Mouse (Mus musculus) MEL (cell line): ENCODE results near the gene Prpf38a. TPM values are rescaled to one million over a fixed set of nuclear protein-coding genes. Genes with fewer than 3 reads are reported as not detected.

Experiments used
- DNase-seq: peaks from one replicate; pipeline ENCODE4 v3.0.0; 2011; ENCODE audit warnings: low read depth, low spot score
- H3K27ac ChIP-seq: 2 replicates; pipeline ENCODE4 v1.5.1; 2012; ENCODE audit warnings: low read depth, mild to moderate bottlenecking, control low read depth, low read length, moderate library complexity; ENCODE audit not compliant: control insufficient read depth
- H3K27me3 ChIP-seq, 2 experiments: fragments of 150-350 bp in 1 of 2; sonication (generic) in 1 of 2; 2 replicates each; pipeline ENCODE4 v1.6.1; 2012; ENCODE audit warnings: low read length in 2 of 2, mild to moderate bottlenecking in 2 of 2, improper control_type of control experiment in 1 of 2, moderate library complexity in 1 of 2; ENCODE audit not compliant: insufficient read depth in 2 of 2, control insufficient read depth in 1 of 2
- H3K36me3 ChIP-seq, 2 experiments: 2 replicates each; pipeline ENCODE4 v1.6.1; 2012 to 2014; ENCODE audit warnings: low read length in 2 of 2, improper control_type of control experiment in 1 of 2, inconsistent platforms in 1 of 2, mild to moderate bottlenecking in 1 of 2; ENCODE audit not compliant: insufficient read depth in 2 of 2, control insufficient read depth in 1 of 2
- H3K4me1 ChIP-seq, 2 experiments: fragments of 150-350 bp in 1 of 2; sonication (generic) in 1 of 2; 2 replicates each; pipeline ENCODE4 v1.6.1; 2012; ENCODE audit warnings: low read length in 2 of 2, improper control_type of control experiment in 1 of 2, mild to moderate bottlenecking in 1 of 2; ENCODE audit not compliant: insufficient read depth in 2 of 2, control insufficient read depth in 1 of 2
- H3K4me3 ChIP-seq, 2 experiments: fragments of 150-350 bp in 1 of 2; sonication (generic) in 1 of 2; 2 replicates each; pipeline ENCODE4 v1.5.1; 2012; ENCODE audit warnings: low read depth in 2 of 2, low read length in 2 of 2, mild to moderate bottlenecking in 2 of 2, moderate library complexity in 2 of 2, control low read depth in 1 of 2, improper control_type of control experiment in 1 of 2; ENCODE audit not compliant: control insufficient read depth in 1 of 2, insufficient read depth in 1 of 2
- H3K79me2 ChIP-seq: 2 replicates; pipeline ENCODE4 v1.6.1; 2012; ENCODE audit warnings: mild to moderate bottlenecking, low read length, moderate library complexity; ENCODE audit not compliant: control insufficient read depth, poor library complexity, insufficient read depth
- H3K9ac ChIP-seq: 2 replicates; pipeline ENCODE4 v1.6.1; 2012; ENCODE audit warnings: low read depth, mild to moderate bottlenecking, control low read depth, low read length, moderate library complexity; ENCODE audit not compliant: control insufficient read depth, poor library complexity, severe bottlenecking
- H3K9me3 ChIP-seq: fragments of 150-350 bp; sonication (generic); replicated peaks from 2 replicates; pipeline ENCODE4 v1.6.1; 2012; ENCODE audit warnings: mild to moderate bottlenecking, low read length, improper control_type of control experiment, moderate library complexity; ENCODE audit not compliant: insufficient read depth
- BHLHE40 ChIP-seq: IDR thresholded peaks from 2 replicates; pipeline ENCODE4 v1.6.1; 2012; ENCODE audit warnings: low read depth, mild to moderate bottlenecking, inconsistent platforms, low read length, improper control_type of control experiment, borderline replicate concordance
- CHD2 ChIP-seq: IDR thresholded peaks from 2 replicates; pipeline ENCODE4 v1.6.1; 2011; ENCODE audit warnings: low read length, improper control_type of control experiment
- E2F4 ChIP-seq: IDR thresholded peaks from 2 replicates; pipeline ENCODE4 v1.6.1; 2011; ENCODE audit warnings: low read depth, low read length, improper control_type of control experiment, borderline replicate concordance
- ELF1 ChIP-seq: IDR thresholded peaks from 2 replicates; pipeline ENCODE4 v1.6.1; 2014; ENCODE audit warnings: low read depth, mild to moderate bottlenecking, inconsistent platforms, low read length, improper control_type of control experiment, moderate library complexity
- EP300 ChIP-seq, 2 experiments: IDR thresholded peaks; 2 replicates each; pipeline ENCODE4 v1.6.1; 2011; ENCODE audit warnings: improper control_type of control experiment in 2 of 2, low read length in 2 of 2, low read depth in 1 of 2, mild to moderate bottlenecking in 1 of 2
- ETS1 ChIP-seq: IDR thresholded peaks from 2 replicates; pipeline ENCODE4 v1.6.1; 2012; ENCODE audit warnings: low read depth, mild to moderate bottlenecking, inconsistent platforms, low read length, improper control_type of control experiment, moderate library complexity
- GABPA ChIP-seq: IDR thresholded peaks from 2 replicates; pipeline ENCODE4 v1.6.1; 2012; ENCODE audit warnings: low read depth, mild to moderate bottlenecking, inconsistent platforms, low read length, improper control_type of control experiment, moderate library complexity
- GATA1 ChIP-seq: IDR thresholded peaks from 2 replicates; pipeline ENCODE4 v1.6.1; 2011; ENCODE audit warnings: low read depth, low read length, improper control_type of control experiment
- HCFC1 ChIP-seq: IDR thresholded peaks from 2 replicates; pipeline ENCODE4 v1.6.1; 2012; ENCODE audit warnings: low read depth, mild to moderate bottlenecking, inconsistent platforms, low read length, improper control_type of control experiment, moderate library complexity
- KAT2A ChIP-seq: conservative IDR thresholded peaks from 2 replicates; pipeline ENCODE4 v1.6.1; 2012; ENCODE audit warnings: low read depth, low read length, improper control_type of control experiment, inconsistent platforms
- MAFK ChIP-seq: IDR thresholded peaks from 2 replicates; pipeline ENCODE4 v1.6.1; 2011; ENCODE audit warnings: low read depth, mild to moderate bottlenecking, low read length, improper control_type of control experiment, borderline replicate concordance
- MAX ChIP-seq: IDR thresholded peaks from 2 replicates; pipeline ENCODE4 v1.6.1; 2011; ENCODE audit warnings: low read length, improper control_type of control experiment
- MAZ ChIP-seq: IDR thresholded peaks from 2 replicates; pipeline ENCODE4 v1.6.1; 2012; ENCODE audit warnings: low read depth, mild to moderate bottlenecking, inconsistent platforms, low read length, improper control_type of control experiment
- MYC ChIP-seq: IDR thresholded peaks from 2 replicates; pipeline ENCODE4 v1.6.1; 2011; ENCODE audit warnings: low read depth, mild to moderate bottlenecking, low read length, improper control_type of control experiment, moderate library complexity
- NELFE ChIP-seq: IDR thresholded peaks from 2 replicates; pipeline ENCODE4 v1.6.1; 2011; ENCODE audit warnings: low read depth, low read length, improper control_type of control experiment
- NRF1 ChIP-seq: IDR thresholded peaks from 2 replicates; pipeline ENCODE4 v1.6.1; 2014; ENCODE audit warnings: low read depth, mild to moderate bottlenecking, inconsistent platforms, low read length, improper control_type of control experiment, moderate library complexity; ENCODE audit not compliant: poor library complexity, insufficient read depth, severe bottlenecking
- POLR2A ChIP-seq, 2 experiments: IDR thresholded peaks; 2 replicates each; pipeline ENCODE4 v1.6.1; 2011 to 2012; ENCODE audit warnings: low read length in 2 of 2, mild to moderate bottlenecking in 2 of 2, control low read depth in 1 of 2, improper control_type of control experiment in 1 of 2, low read depth in 1 of 2, moderate library complexity in 1 of 2; ENCODE audit not compliant: control insufficient read depth in 1 of 2, insufficient read depth in 1 of 2, poor library complexity in 1 of 2
- POLR2AphosphoS2 ChIP-seq: IDR thresholded peaks from 2 replicates; pipeline ENCODE4 v1.6.1; 2011; ENCODE audit warnings: low read length, improper control_type of control experiment
- POLR2AphosphoS5 ChIP-seq: IDR thresholded peaks from 2 replicates; pipeline ENCODE4 v1.6.1; 2012; ENCODE audit warnings: low read depth, borderline replicate concordance, mild to moderate bottlenecking, inconsistent platforms, low read length, moderate library complexity, mixed read lengths
- RAD21 ChIP-seq: IDR thresholded peaks from 2 replicates; pipeline ENCODE4 v1.6.1; 2011; ENCODE audit warnings: mild to moderate bottlenecking, low read depth, low read length, improper control_type of control experiment
- RCOR1 ChIP-seq: IDR thresholded peaks from 2 replicates; pipeline ENCODE4 v1.6.1; 2012; ENCODE audit warnings: low read depth, mild to moderate bottlenecking, inconsistent platforms, low read length, improper control_type of control experiment
- SIN3A ChIP-seq: IDR thresholded peaks from 2 replicates; pipeline ENCODE4 v1.6.1; 2012; ENCODE audit warnings: low read length, improper control_type of control experiment, inconsistent platforms
- TBP ChIP-seq: IDR thresholded peaks from 2 replicates; pipeline ENCODE4 v1.8.0; 2011; ENCODE audit warnings: low read depth, low read length, improper control_type of control experiment
- TCF12 ChIP-seq: IDR thresholded peaks from 2 replicates; pipeline ENCODE4 v1.6.1; 2014; ENCODE audit warnings: low read depth, mild to moderate bottlenecking, inconsistent platforms, low read length, improper control_type of control experiment, moderate library complexity
- USF1 ChIP-seq: IDR thresholded peaks from 2 replicates; pipeline ENCODE4 v1.6.1; 2014; ENCODE audit warnings: low read depth, mild to moderate bottlenecking, inconsistent platforms, low read length, improper control_type of control experiment, moderate library complexity
- USF2 ChIP-seq, 2 experiments: IDR thresholded peaks; 2 replicates each; pipeline ENCODE4 v1.6.1; 2011 to 2012; ENCODE audit warnings: improper control_type of control experiment in 2 of 2, low read length in 2 of 2, borderline replicate concordance in 1 of 2, inconsistent platforms in 1 of 2, low read depth in 1 of 2, mild to moderate bottlenecking in 1 of 2; ENCODE audit not compliant: insufficient read depth in 1 of 2
- ZKSCAN1 ChIP-seq: IDR thresholded peaks from 2 replicates; pipeline ENCODE4 v1.6.1; 2012; ENCODE audit warnings: low read depth, mild to moderate bottlenecking, inconsistent platforms, low read length, improper control_type of control experiment, moderate library complexity
- ZMIZ1 ChIP-seq: IDR thresholded peaks from 2 replicates; pipeline ENCODE4 v1.6.1; 2012; ENCODE audit warnings: low read depth, mild to moderate bottlenecking, inconsistent platforms, low read length, improper control_type of control experiment, moderate library complexity
- polyA plus RNA-seq, 2 experiments: library from polyadenylated mRNA; stranded (reverse) in 1 of 2; unstranded in 1 of 2; fragments of >175 nt in 1 of 2; fragments of >200 nt in 1 of 2; gene quantifications; 2 replicates each; pipeline versions ENCODE4 v1.2.1 to v1.2.4; 2012; ENCODE audit warnings: low replicate concordance in 2 of 2, low read depth in 1 of 2; ENCODE audit not compliant: insufficient read length in 2 of 2, insufficient read depth in 1 of 2, missing spikeins in 1 of 2
- total RNA-seq: library from RNA; depleted of rRNA; stranded (reverse); fragments of 300-350 nt; gene quantifications from 2 replicates; pipeline ENCODE4 v1.2.3, GENCODE M21; 2012

Gene Prpf38a
- total and polyA plus RNA-seq, 3 experiments, result 66.8 to 71.8 TPM; not detected in 1

DNA sequence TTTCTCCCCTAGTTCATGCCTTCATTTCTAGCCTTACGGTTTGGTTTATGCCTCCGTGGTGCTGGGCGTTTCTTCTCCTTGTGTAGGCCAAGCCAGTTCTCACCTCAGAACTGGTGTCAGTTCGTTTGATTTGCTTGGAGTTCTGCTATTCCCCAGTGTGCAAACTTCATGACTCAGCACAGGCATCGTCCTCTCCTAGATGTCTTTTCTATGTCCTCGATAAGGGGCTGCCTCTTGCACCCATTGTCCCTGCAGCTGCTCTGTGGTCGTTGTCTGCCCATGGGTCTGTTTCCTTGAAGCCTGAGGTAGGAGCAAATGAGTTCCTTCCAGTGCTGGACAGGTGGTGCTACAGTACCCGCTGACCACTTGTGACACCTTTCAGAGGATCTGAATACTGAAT is 41.4 kb upstream of the Prpf38a start:
- Histone ChIP-seq H3K4me3 (peak overlapping the region; percentile 66 to 74), H3K9me3 (no peaks in the 10 kb centered on the region), H3K27ac (peak overlapping the region; percentile 22), H3K79me2 (peaks cover 7% of the 10 kb centered on the region), H3K9ac (peak overlapping the region; percentile 84)
- no peak for TF ChIP-seq USF2 (IDR thresholded peaks at IDR 0.05; ENCODE audit: borderline replicate concordance in 1 of 2, insufficient read depth in 1 of 2, low read depth in 1 of 2, low read length in 2 of 2)
- TF ChIP-seq KAT2A, result no peak
- TF ChIP-seq SIN3A, result no peak
- TF ChIP-seq BHLHE40, result no peak
- TF ChIP-seq MAFK, result peak; percentile 73; the same call in 1 of the 2 replicates
- TF ChIP-seq, all 39 proteins: peak for 1
- peaks cover 0 to 17% of the 10 kb centered on the region in 2 experiments; a peak in 3 of 4 replicates for H3K4me1 ChIP-seq
- no peaks in the 10 kb centered on the region for H3K27me3 ChIP-seq
- peak; percentile 69 for DNase-seq
- H3K36me3 ChIP-seq, result peaks cover 0 to 11% of the 10 kb centered on the region in 2 experiments; a peak in 3 of 4 replicates

- Histone ChIP-seq H3K4me3 (peak within 1 kb of the TSS; percentile 66 to 74), H3K4me1 (peaks cover 0 to 17% of the 10 kb centered on the region in 2 experiments; a peak in 3 of 4 replicates), H3K79me2 (peaks cover 7% of the 10 kb centered on the region), H3K36me3 (peaks cover under 1 to 11% of the 10 kb centered on the region in 2 experiments), H3K27ac (peak within 1 kb of the TSS; percentile 64), H3K9ac (peak within 1 kb of the TSS; percentile 92), H3K9me3 (no peaks in the 10 kb centered on the region), H3K27me3 (no peaks in the 10 kb centered on the region)
- DNase-seq, result peak; percentile 94
- peak; percentile 77 for TF ChIP-seq ZMIZ1
- peak; percentile 60 to 91 for TF ChIP-seq USF2 (IDR thresholded peaks at IDR 0.05; ENCODE audit: borderline replicate concordance in 1 of 2, insufficient read depth in 1 of 2, low read depth in 1 of 2, low read length in 2 of 2)
- no peak for TF ChIP-seq ZKSCAN1
- TF ChIP-seq ETS1, result peak; percentile 44; the same call in 1 of the 2 replicates
- peak; percentile 73 for TF ChIP-seq MAZ
- peak; percentile 39; the same call in 1 of the 2 replicates for TF ChIP-seq E2F4
- TF ChIP-seq EP300 (IDR thresholded peaks at IDR 0.05; ENCODE audit: low read depth in 1 of 2, low read length in 2 of 2), result no peak
- TF ChIP-seq HCFC1, result peak; percentile 75
- peak; percentile 96 for TF ChIP-seq MAX
- no peak for TF ChIP-seq MAFK
- TF ChIP-seq POLR2AphosphoS5, result no peak
- no peak for TF ChIP-seq GATA1
- TF ChIP-seq POLR2AphosphoS2, result peak; percentile 69; the same call in 1 of the 2 replicates
- TF ChIP-seq RCOR1, result no peak
- TF ChIP-seq CHD2, result peak; percentile 71
- TF ChIP-seq GABPA, result no peak
- TF ChIP-seq SIN3A, result peak; percentile 69
- no peak for TF ChIP-seq RAD21
- no peak; the same call in 1 of the 2 replicates for TF ChIP-seq TBP
- 0 out of 2 replicates have a peak, but pooled peaks have one; percentile 40 for TF ChIP-seq TCF12
- TF ChIP-seq NRF1, result peak; percentile 97
- TF ChIP-seq NELFE, result peak; percentile 92
- peak; percentile 88 to 96 for TF ChIP-seq POLR2A (IDR thresholded peaks at IDR 0.05; ENCODE audit: control insufficient read depth in 1 of 2, insufficient read depth in 1 of 2, low read depth in 1 of 2, low read length in 2 of 2, poor library complexity in 1 of 2)
- TF ChIP-seq BHLHE40, result peak; percentile 98
- TF ChIP-seq ELF1, result peak; percentile 43
- TF ChIP-seq USF1, result peak; percentile 100
- peak; percentile 49; the same call in 1 of the 2 replicates for TF ChIP-seq MYC
Observed at GRCm38 (mm10) chr4:108619587-108620341, 40.6 kb upstream of the Prpf38a start, which contains the start of gene Cc2d1b. Cc2d1b (plus strand) TSS chr4:108619940.
